Mouse (Mus musculus) Muller cell, postnatal 12 days (primary cell): ENCODE data around the gene Atxn7l3b.
"Not testable (repeated sequence)": the region's sequence is repeated elsewhere in the genome, so short reads cannot be mapped to it uniquely, and the experiment has no call there.

Source experiments
- DNase-seq: peaks from one replicate; pipeline ENCODE4 v3.0.0-alpha.2; 2015; ENCODE audit errors: inconsistent ontology term

Gene Atxn7l3b

GRCm38 (mm10) chr10:112928452-112929221 is at the start of gene Atxn7l3b:
Gene Atxn7l3b, minus strand, starts transcription at chr10:112929001.
- peak; percentile 98 for DNase-seq

- no peak for DNase-seq
Measured at GRCm38 (mm10) chr10:112977586-112977985, 48.8 kb upstream of the Atxn7l3b start.

DNA sequence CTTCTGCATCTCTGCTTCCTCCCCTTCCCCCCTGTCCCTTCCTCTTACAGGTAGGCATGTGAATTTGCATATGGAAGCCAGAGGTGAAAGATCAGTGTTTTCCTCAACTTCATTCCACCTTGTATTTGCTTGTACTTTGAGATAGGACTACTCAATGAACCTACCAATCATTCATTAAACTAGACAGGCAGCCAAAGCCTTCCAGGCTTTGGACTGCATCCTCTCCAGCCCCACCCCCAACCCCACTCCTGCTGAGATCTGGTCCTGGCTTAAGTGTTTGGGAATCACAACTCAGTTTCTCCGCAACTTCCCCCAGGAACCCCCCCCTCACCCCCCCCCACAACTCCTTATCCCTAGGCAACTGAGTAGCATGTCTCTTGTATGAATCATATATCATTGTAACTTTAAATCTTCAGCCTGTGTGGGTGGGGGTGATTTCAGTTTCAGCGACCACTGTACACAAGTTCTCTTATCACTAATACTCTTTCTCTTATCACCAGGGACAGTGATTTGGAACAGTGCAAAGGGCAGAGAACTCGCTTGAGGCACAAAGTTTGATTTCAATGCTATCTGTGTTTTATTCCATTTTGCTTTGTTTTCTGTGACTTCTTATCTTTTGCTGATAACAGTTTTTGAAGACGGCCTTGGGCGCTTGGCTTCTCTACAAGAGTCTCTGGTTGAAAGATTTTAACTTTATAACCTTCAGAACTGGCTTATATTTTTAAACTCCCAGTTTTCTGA is 44.7 kb upstream of the Atxn7l3b start:
- no peak for DNase-seq

GRCm38 (mm10) chr10:112970002-112970589 is 41.3 kb upstream of the Atxn7l3b start:
- DNase-seq, result no peak

GRCm38 (mm10) chr10:112967578-112967977 is 38.8 kb upstream of the Atxn7l3b start:
- no peak for DNase-seq

DNA sequence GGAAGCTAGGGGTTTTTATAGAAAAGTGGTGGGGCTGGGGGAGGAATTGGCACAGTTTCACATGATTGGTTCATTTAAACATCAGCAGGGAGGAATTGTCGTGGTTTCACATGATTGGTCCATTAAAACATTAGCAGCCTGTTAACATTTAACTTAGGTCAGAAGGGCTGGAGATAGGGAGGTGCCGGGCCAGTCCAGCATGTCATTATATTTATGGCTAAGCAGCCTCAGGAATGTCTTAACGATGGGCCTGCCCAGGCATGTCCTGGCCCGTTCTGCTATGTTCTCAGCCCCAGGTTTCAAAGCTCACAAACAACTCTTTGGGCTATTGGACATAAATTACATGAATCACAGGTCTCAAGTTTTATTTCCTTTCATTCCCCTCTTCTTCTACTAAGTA is 33.4 kb upstream of the Atxn7l3b start:
- not testable (repeated sequence) for DNase-seq

GRCm38 (mm10) chr10:112954140-112954539 is 25.3 kb upstream of the Atxn7l3b start:
- DNase-seq, result no peak

- DNase-seq, result no peak
Measured at GRCm38 (mm10) chr10:112948453-112948852, 19.7 kb upstream of the Atxn7l3b start.

- no peak for DNase-seq
Measured at GRCm38 (mm10) chr10:112929222-112929615, 418 bp upstream of the Atxn7l3b start.

- no peak for DNase-seq
Measured at GRCm38 (mm10) chr10:112926961-112927360, 1.8 kb downstream of the Atxn7l3b start.

DNA sequence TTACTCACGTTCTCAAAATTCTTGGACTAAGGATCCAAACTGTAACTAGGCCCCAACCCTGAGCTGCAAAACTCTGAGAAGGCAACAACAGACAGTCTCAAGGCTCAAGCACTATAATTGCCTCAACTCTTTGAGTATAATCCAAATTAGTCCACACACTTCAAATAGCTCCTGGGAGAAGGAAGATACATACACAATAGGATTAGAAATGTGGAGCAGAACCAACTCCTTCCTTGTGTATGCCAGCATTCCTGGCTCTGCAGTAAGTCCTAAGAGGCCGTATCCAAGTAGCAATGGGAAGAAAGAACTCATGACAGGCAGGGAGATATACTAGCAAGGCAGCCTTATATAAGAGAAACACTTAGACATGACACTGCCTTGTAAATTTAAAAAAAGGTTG is 2.5 kb downstream of the Atxn7l3b start:
- no peak for DNase-seq

- DNase-seq, result no peak
Measured at GRCm38 (mm10) chr10:112916575-112917190, 12.1 kb downstream of the Atxn7l3b start.

GRCm38 (mm10) chr10:112900243-112900642 is 28.6 kb downstream of the Atxn7l3b start:
- DNase-seq, result peak; percentile 49

GRCm38 (mm10) chr10:112899796-112900195 is 29.0 kb downstream of the Atxn7l3b start:
- DNase-seq, result no peak

DNA sequence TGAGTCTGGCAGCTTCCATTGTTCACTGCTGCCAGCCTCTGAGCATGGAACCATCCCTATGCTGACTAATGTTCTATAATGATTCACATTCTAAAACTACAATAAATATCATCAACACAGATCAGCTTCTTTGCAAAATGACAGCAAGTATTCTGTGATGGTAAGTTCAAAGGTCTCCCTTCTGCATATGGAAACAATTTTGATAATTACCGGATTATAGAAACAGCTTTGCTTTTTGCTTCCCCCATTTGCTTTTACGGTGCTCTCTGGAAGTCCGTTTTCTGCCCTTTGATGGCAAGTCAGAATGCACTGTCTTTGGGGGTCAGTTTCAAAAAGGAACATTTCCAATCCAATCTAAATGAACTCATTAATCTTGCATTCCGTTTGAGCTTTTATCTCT is 32.2 kb downstream of the Atxn7l3b start:
- peak; percentile 67 for DNase-seq

- DNase-seq, result no peak
Measured at GRCm38 (mm10) chr10:112893622-112894252, 35.1 kb downstream of the Atxn7l3b start.

GRCm38 (mm10) chr10:112884064-112884463 is 44.7 kb downstream of the Atxn7l3b start:
- DNase-seq, result no peak

- peak; percentile 14 for DNase-seq
Measured at GRCm38 (mm10) chr10:112883688-112884004, 45.2 kb downstream of the Atxn7l3b start.

GRCm38 (mm10) chr10:112882789-112883687 is 45.8 kb downstream of the Atxn7l3b start:
- DNase-seq, result peak; percentile 81

DNA sequence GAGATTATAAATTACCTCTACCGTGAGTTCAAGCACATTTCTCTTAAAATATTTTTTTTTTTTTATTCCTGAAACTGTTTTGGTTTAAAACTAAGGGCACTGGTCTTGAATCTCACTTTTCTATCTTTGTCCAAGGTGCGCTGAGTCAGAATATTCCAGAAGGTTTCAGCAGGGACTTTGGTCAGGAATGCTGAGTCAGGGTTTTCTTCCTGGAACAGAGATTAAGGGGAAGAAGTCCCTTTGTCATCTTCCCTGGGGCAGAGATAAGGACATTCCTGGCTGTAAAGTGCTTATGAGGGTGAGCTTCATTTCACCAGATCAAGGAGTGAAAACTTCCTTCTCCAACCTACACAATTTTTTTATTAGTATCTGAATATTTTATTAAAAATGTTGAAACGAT is 46.7 kb downstream of the Atxn7l3b start:
- DNase-seq, result no peak
